Mouse (Mus musculus) liver, embryonic 16.5 days (tissue): Measurements from ENCODE around the gene Cry2. TPM values are rescaled to one million over a fixed set of nuclear protein-coding genes. Genes with fewer than 3 reads are reported as not detected.

ENCODE experiments used
- ATAC-seq: fragments of 200-750 bp; cut with Nextera tagmentation; 2 replicates; pipeline ENCODE4 v1.8.0; 2017; ENCODE audit warnings: low read depth, mild to moderate bottlenecking, moderate number of reproducible peaks, moderate library complexity
- H3K27ac ChIP-seq: fragments of 300-500 bp; sonication (generic); 2 replicates; pipeline ENCODE4 v1.5.1; 2014; ENCODE audit warnings: mild to moderate bottlenecking, low read length
- H3K27me3 ChIP-seq: fragments of 300-500 bp; sonication (generic); 2 replicates; pipeline ENCODE4 v1.6.1; 2014; ENCODE audit warnings: low read depth, low read length, mixed read lengths; ENCODE audit not compliant: control insufficient read depth, insufficient read depth
- H3K36me3 ChIP-seq: fragments of 300-500 bp; sonication (generic); 2 replicates; pipeline ENCODE4 v1.6.1; 2014; ENCODE audit warnings: mild to moderate bottlenecking; ENCODE audit not compliant: control insufficient read depth, insufficient read depth
- H3K4me1 ChIP-seq: fragments of 300-500 bp; sonication (generic); 2 replicates; pipeline ENCODE4 v1.6.1; 2014; ENCODE audit warnings: low read depth, low read length, mixed read lengths; ENCODE audit not compliant: control insufficient read depth
- H3K4me2 ChIP-seq: fragments of 300-500 bp; sonication (generic); 2 replicates; pipeline ENCODE4 v1.6.1; 2014; ENCODE audit warnings: low read depth, low read length, mixed read lengths
- H3K4me3 ChIP-seq: fragments of 300-500 bp; sonication (generic); 2 replicates; pipeline ENCODE4 v1.5.1; 2014; ENCODE audit warnings: low read depth, mild to moderate bottlenecking, low read length
- H3K9ac ChIP-seq: fragments of 300-500 bp; sonication (generic); 2 replicates; pipeline ENCODE4 v1.6.1; 2014; ENCODE audit warnings: low read depth, low read length
- H3K9me3 ChIP-seq: fragments of 300-500 bp; sonication (generic); replicated peaks from 2 replicates; pipeline ENCODE4 v1.6.1; 2016; ENCODE audit warnings: low read length; ENCODE audit not compliant: control insufficient read depth
- WGBS: fragments of 180-500 bp; shearing (Covaris S2); extraction: QIAGEN DNeasy Blood & Tissue Kit; methylation state at CpG from one replicate; pipeline ENCODE4 v1.1.7; 2014; ENCODE audit not compliant: insufficient replicate concordance; 5-methylcytosine and 5-hydroxymethylcytosine counted together
- polyA plus RNA-seq: library from polyadenylated mRNA; unstranded; fragments of >200 nt; fragmentation: Nextera tagmentation; extraction: Ambion mirVana; gene quantifications from 2 replicates; pipeline ENCODE4 v1.2.1, GENCODE M21; 2015

The Cry2 gene
- polyA plus RNA-seq, 1 experiment from 2014 or later: 15.0 TPM

DNA sequence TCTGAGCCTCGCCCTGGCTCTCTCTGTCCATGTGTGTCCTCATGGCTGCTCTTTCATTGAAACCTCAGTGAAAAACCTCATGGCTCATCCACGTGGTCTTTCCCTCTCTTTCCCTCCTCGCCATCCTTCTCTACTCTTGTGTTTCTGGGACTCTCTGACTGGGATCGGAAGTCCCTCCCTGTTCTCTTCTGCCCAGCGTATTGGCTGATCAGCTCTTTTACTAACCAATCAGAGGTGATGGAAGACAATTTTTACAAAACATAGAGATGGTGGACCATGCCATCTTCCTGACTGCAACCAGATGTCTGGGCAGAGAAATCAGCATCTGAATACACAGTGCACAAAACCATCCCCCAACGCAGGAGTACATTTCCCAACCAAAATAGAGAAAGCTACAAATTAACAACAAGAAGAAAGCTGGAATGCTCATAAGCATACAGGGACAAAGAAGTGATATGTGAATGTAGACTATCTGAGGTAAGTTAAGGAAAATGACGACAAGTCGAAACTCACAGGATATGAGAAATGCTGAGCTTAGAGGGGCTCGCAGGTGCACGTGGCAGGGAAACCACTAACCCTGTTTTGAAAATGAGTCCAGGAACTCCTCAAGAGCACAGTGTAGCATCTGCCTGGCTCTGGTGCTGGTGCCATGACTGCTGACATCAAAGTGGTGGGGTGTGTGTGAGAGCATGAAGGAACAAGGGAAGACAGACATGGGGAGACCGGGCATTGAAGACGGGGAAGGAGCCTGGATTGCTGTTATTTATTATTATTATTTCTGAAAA lies 38.2 kb upstream of the Cry2 start:
- no peaks in the 10 kb centered on the region for H3K27me3 ChIP-seq
- no peak overlapping the region for H3K4me2 ChIP-seq
- H3K4me1 ChIP-seq: no peaks in the 10 kb centered on the region
- H3K9ac ChIP-seq: no peak overlapping the region
- no peaks in the 10 kb centered on the region for H3K9me3 ChIP-seq
- no peak overlapping the region for H3K4me3 ChIP-seq
- WGBS: 65% methylated on average over 12 of the region's 12 CpGs
- H3K36me3 ChIP-seq: no peaks in the 10 kb centered on the region
- no peak overlapping the region for H3K27ac ChIP-seq
- no peak for ATAC-seq

- no peaks in the 10 kb centered on the region for H3K9me3 ChIP-seq
- WGBS: 36% methylated on average over 3 of the region's 3 CpGs
- H3K9ac ChIP-seq: no peak overlapping the region
- H3K4me1 ChIP-seq: peaks cover 7% of the 10 kb centered on the region
- ATAC-seq: no peak
- H3K36me3 ChIP-seq: no peaks in the 10 kb centered on the region
- no peak overlapping the region for H3K4me3 ChIP-seq
- H3K27ac ChIP-seq: no peak overlapping the region
- H3K27me3 ChIP-seq: no peaks in the 10 kb centered on the region; the same call in none of the 2 replicates
- no peak overlapping the region for H3K4me2 ChIP-seq
Observed at GRCm38 (mm10) chr2:92464690-92465089, 30.8 kb upstream of the Cry2 start.

DNA sequence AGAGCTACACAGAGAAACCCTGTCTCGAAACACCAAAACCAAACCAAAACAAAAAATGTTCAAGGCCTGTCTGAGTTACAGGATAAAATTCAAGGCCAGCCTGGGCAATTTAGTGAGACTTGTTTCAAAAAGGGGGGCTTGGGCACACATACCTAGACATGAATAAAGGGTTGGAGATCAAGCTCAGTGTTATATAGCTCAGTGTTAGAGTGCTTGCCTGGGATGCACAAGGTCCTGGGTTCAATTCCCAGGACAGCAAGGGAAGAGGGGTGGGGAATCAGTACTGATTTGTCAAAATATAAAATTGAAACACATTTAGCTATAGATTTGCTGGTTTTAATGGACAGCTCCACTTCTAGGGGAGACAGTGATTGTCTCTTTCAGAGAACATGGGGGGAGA lies 27.4 kb upstream of the Cry2 start:
- H3K4me2 ChIP-seq: no peak overlapping the region
- no peak overlapping the region for H3K27ac ChIP-seq
- WGBS: 66% methylated on average over 1 of the region's 1 CpGs
- H3K27me3 ChIP-seq: no peaks in the 10 kb centered on the region; the same call in none of the 2 replicates
- H3K4me1 ChIP-seq: peaks cover 34% of the 10 kb centered on the region
- no peak for ATAC-seq
- no peak overlapping the region for H3K9ac ChIP-seq
- H3K36me3 ChIP-seq: no peaks in the 10 kb centered on the region
- no peaks in the 10 kb centered on the region for H3K9me3 ChIP-seq
- no peak overlapping the region for H3K4me3 ChIP-seq

GRCm38 (mm10) chr2:92459921-92460707 lies 26.3 kb upstream of the Cry2 start, which contains the start of gene Slc35c1:
Gene Slc35c1, minus strand, starts transcription at chr2:92460538.
- 3% methylated on average over 34 of the region's 34 CpGs for WGBS
- no peak for ATAC-seq

DNA sequence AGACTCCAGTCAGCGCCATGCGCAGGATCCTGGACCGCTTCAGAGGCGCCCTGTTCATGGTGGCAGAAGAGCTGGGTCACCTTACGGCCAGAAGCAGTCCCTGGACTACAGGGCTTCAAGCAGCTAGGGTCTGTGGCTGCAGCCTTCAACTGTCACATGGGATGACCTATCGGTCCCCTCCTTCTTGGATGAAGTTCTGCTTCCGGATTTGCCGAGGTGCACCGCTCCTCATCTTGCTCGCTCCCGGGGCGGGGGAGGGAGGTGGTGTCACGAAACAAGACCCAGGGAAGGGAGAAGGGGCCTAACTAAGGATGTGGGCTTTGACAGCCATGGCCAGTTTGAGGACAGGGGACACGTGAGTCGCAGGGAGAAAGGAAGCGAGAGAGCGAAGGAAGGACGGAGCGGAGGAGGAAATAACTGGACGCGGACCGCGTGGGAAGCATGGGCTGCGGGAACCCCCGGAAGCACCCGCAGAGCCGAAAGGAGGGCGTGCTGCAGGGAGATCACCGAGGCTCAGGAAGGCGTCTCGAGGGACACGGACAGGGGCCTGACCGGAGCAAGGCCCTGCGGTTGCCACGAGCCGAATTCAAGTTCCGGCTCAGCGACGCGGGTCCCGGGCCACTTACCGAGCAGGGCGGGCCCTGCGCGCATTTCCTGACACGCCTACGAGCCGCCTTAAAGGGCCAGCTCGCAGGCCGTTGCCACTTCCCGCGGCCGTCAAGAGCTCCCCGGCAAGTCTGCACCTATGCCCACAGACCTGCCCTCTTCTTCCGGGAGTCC lies 25.5 kb upstream of the Cry2 start:
- H3K27ac ChIP-seq: peak overlapping the region; percentile 42
- peaks cover 37% of the 10 kb centered on the region for H3K4me1 ChIP-seq
- WGBS: under 1% methylated on average over 54 of the region's 55 CpGs
- H3K4me3 ChIP-seq: peak overlapping the region; percentile 73
- no peaks in the 10 kb centered on the region; the same call in none of the 2 replicates for H3K27me3 ChIP-seq
- peak overlapping the region; percentile 91 for H3K4me2 ChIP-seq
- H3K9ac ChIP-seq: peak overlapping the region; percentile 77
- peak; percentile 84 for ATAC-seq
- H3K9me3 ChIP-seq: no peaks in the 10 kb centered on the region
- H3K36me3 ChIP-seq: peaks cover 1% of the 10 kb centered on the region; the same call in 1 of the 2 replicates

More at GRCm38 (mm10) chr2:92459921-92460707, 26.3 kb upstream of the Cry2 start, which contains the start of gene Slc35c1:
- Histone ChIP-seq H3K9me3 (no peaks in the 10 kb centered on the region), H3K27ac (peak within 1 kb of the TSS; percentile 42), H3K27me3 (no peaks in the 10 kb centered on the region; the same call in none of the 2 replicates), H3K36me3 (no peaks in the 10 kb centered on the region), H3K4me3 (peak within 1 kb of the TSS; percentile 73), H3K9ac (peak within 1 kb of the TSS; percentile 77), H3K4me2 (peak within 1 kb of the TSS; percentile 91), H3K4me1 (peaks cover 37% of the 10 kb centered on the region)

DNA sequence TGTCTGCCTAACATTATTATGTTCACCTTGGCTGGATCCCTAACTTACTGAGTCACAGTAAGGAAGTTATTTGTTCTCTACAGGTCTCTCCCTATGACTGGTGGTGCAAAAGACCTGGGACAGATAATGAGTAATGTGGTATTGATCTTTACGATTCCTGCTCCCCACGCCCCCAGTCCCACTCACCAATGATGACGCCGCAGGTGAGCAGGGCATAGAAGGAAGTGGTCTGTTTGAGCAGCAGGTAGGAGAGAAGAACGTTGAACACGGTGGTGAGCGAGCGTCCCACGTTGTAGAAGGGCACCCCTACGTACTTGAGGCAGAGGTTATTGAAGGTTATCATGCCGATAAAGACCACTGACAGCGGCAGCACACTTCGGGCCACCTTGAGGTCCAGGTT lies 24.6 kb upstream of the Cry2 start:
- Histone ChIP-seq H3K4me2 (peak overlapping the region; percentile 91), H3K36me3 (peaks cover 8% of the 10 kb centered on the region; the same call in 1 of the 2 replicates), H3K9ac (peak overlapping the region; percentile 77), H3K27me3 (no peaks in the 10 kb centered on the region; the same call in none of the 2 replicates), H3K4me3 (peak overlapping the region; percentile 73), H3K27ac (no peak overlapping the region), H3K4me1 (peaks cover 37% of the 10 kb centered on the region), H3K9me3 (no peaks in the 10 kb centered on the region)
- no peak for ATAC-seq
- 26% methylated on average over 13 of the region's 13 CpGs for WGBS

- WGBS: 39% methylated on average over 8 of the region's 8 CpGs
- no peak for ATAC-seq
- H3K27ac ChIP-seq: no peak overlapping the region
- H3K27me3 ChIP-seq: no peaks in the 10 kb centered on the region; the same call in none of the 2 replicates
- H3K4me1 ChIP-seq: peaks cover 37% of the 10 kb centered on the region
- peaks cover 9% of the 10 kb centered on the region; the same call in 1 of the 2 replicates for H3K36me3 ChIP-seq
- peak overlapping the region; percentile 91 for H3K4me2 ChIP-seq
- 0 out of 2 replicates have a peak overlapping the region, but pooled peaks have one; percentile 31 for H3K9ac ChIP-seq
- H3K4me3 ChIP-seq: no peak overlapping the region
- no peaks in the 10 kb centered on the region for H3K9me3 ChIP-seq
Observed at GRCm38 (mm10) chr2:92456970-92457530, 23.2 kb upstream of the Cry2 start.

- no peak overlapping the region for H3K9ac ChIP-seq
- H3K4me2 ChIP-seq: no peak overlapping the region
- peaks cover 9% of the 10 kb centered on the region; the same call in 1 of the 2 replicates for H3K36me3 ChIP-seq
- no peak overlapping the region for H3K27ac ChIP-seq
- H3K9me3 ChIP-seq: no peaks in the 10 kb centered on the region
- no peak overlapping the region for H3K4me3 ChIP-seq
- WGBS: 4% methylated on average over 2 of the region's 3 CpGs
- no peaks in the 10 kb centered on the region; the same call in 1 of the 2 replicates for H3K27me3 ChIP-seq
- peaks cover 43% of the 10 kb centered on the region for H3K4me1 ChIP-seq
- no peak for ATAC-seq
Observed at GRCm38 (mm10) chr2:92455704-92456103, 21.9 kb upstream of the Cry2 start.
